8 mouse cellular contexts compared by ENCODE assay signal in the genomic region with DNA sequence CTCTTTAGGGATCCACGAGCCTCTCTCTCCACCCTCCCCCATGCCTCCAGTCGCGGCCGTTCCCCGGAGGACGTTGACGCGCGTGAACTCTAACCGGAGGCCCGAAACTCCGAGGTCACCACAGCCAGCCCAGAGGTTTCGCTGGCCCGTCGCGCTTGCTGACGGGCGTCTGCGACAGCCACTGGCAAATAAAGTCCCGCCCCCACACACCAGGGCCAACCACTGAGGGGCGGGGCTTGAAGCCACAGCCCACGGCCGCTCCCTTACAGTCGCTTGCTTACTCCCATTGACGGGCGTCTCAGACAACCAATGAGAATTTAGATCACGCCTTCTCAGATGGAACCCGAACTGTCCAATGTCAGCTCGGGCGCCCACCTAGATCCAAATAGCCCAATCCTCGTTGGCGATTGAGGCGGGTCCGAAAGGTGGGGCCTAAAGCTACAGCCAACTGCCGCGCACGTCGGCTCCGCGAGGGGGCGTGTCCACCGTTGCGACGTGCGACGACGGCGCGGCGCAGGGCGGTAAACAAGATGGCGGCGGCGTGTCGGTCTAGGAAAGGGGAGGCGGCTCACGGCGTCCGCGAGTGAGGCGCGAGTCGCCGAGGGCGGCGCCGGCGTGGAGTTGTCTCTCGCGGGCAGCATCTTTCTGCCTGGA. TPM values are rescaled to one million over a fixed set of nuclear protein-coding genes. Genes with fewer than 3 reads are reported as not detected.
DNase-seq lines count a peak whose midpoint lies in the region; ATAC-seq and TF ChIP-seq lines count a peak whose summit lies in the region.

A gene (plus strand): TSS at position 514 of the 654 bp plus-strand sequence.

- WGBS in forebrain, embryonic 12.5 days = under 1% methylated on average over 69 of the region's 70 CpGs
- WGBS in heart, postnatal 0 days = under 1% methylated on average over 67 of the region's 70 CpGs
- WGBS in liver, embryonic 16.5 days (ENCODE audit: insufficient replicate concordance) = under 1% methylated on average over 70 of the region's 70 CpGs
- WGBS in neural tube, embryonic 13.5 days = under 1% methylated on average over 70 of the region's 70 CpGs

- ATAC-seq in forebrain, embryonic 12.5 days (ENCODE audit: low FRiP score) = peak; percentile 98
- peak; percentile 96 for ATAC-seq in heart, postnatal 0 days (ENCODE audit: insufficient read depth, low read depth)
- ATAC-seq in liver, embryonic 16.5 days (ENCODE audit: low read depth) = peak; percentile 94
- ATAC-seq in neural tube, embryonic 13.5 days (ENCODE audit: low read depth) = peak; percentile 99

- peaks cover 39% of the 10 kb centered on the region for H3K36me3 ChIP-seq in E14TG2a.4 (ENCODE audit: insufficient read depth, low read length)
- peaks cover 18% of the 10 kb centered on the region for H3K36me3 ChIP-seq in forebrain, embryonic 12.5 days (replicated peaks)
- no peaks in the 10 kb centered on the region; the same call in 1 of the 2 replicates for H3K36me3 ChIP-seq in heart, postnatal 0 days (replicated peaks; ENCODE audit: control insufficient read depth, insufficient read depth, low read length)
- peaks cover 18% of the 10 kb centered on the region for H3K36me3 ChIP-seq in liver, embryonic 16.5 days (ENCODE audit: control insufficient read depth, insufficient read depth)
- peaks cover 6% of the 10 kb centered on the region for H3K36me3 ChIP-seq in neural tube, embryonic 13.5 days
- H3K36me3 ChIP-seq in testis, adult 2 months (ENCODE audit: control insufficient read depth, insufficient read depth, low read length) = no peaks in the 10 kb centered on the region; the same call in 1 of the 2 replicates

- H3K4me3 ChIP-seq in E14TG2a.4 (replicated peaks; ENCODE audit: low read length) = peak within 1 kb of the TSS; percentile 100
- H3K4me3 ChIP-seq in forebrain, embryonic 12.5 days (replicated peaks) = peak within 1 kb of the TSS; percentile 94
- peak within 1 kb of the TSS; percentile 97 for H3K4me3 ChIP-seq in heart, postnatal 0 days (ENCODE audit: low read depth, low read length)
- H3K4me3 ChIP-seq in liver, embryonic 16.5 days (ENCODE audit: low read depth, low read length) = peak within 1 kb of the TSS; percentile 98
- H3K4me3 ChIP-seq in neural tube, embryonic 13.5 days = peak within 1 kb of the TSS; percentile 69
- H3K4me3 ChIP-seq in testis, adult 2 months (ENCODE audit: control insufficient read depth, low read depth, low read length) = peak within 1 kb of the TSS; percentile 79

- H3K27ac ChIP-seq in forebrain, embryonic 12.5 days = peak within 1 kb of the TSS; percentile 82
- H3K27ac ChIP-seq in heart, postnatal 0 days (ENCODE audit: low read depth) = peak within 1 kb of the TSS; percentile 95
- peak within 1 kb of the TSS; percentile 96 for H3K27ac ChIP-seq in liver, embryonic 16.5 days (ENCODE audit: low read length)
- peak within 1 kb of the TSS; percentile 83 for H3K27ac ChIP-seq in neural tube, embryonic 13.5 days (replicated peaks)
- peak within 1 kb of the TSS; percentile 98 for H3K27ac ChIP-seq in testis, adult 2 months (ENCODE audit: control insufficient read depth, insufficient read depth, low read depth, low read length)

- peak; percentile 100 for DNase-seq in c-Kit-positive CD71-positive TER-119-positive erythroid progenitor cells, embryonic 14.5 days (ENCODE audit: low spot score)
- DNase-seq in heart, postnatal 0 days (ENCODE audit: low spot score) = peak; percentile 100
- DNase-seq in kidney, postnatal 4 days = peak; percentile 100

- TF ChIP-seq EP300 in heart, postnatal 0 days (IDR thresholded peaks at IDR 0.05; ENCODE audit: low read depth) = peak; percentile 72; the same call in 1 of the 2 replicates

- H3K4me1 ChIP-seq in E14TG2a.4 (replicated peaks; ENCODE audit: low read depth, low read length) = peaks cover 58% of the 10 kb centered on the region
- peaks cover 43% of the 10 kb centered on the region for H3K4me1 ChIP-seq in forebrain, embryonic 12.5 days
- H3K4me1 ChIP-seq in heart, postnatal 0 days (ENCODE audit: control insufficient read depth, insufficient read depth) = peaks cover 31% of the 10 kb centered on the region
- peaks cover 51% of the 10 kb centered on the region for H3K4me1 ChIP-seq in liver, embryonic 16.5 days (ENCODE audit: control insufficient read depth, low read depth, low read length)
- peaks cover 49% of the 10 kb centered on the region for H3K4me1 ChIP-seq in neural tube, embryonic 13.5 days (replicated peaks)
- peaks cover 24% of the 10 kb centered on the region for H3K4me1 ChIP-seq in testis, adult 2 months (ENCODE audit: control insufficient read depth, insufficient read depth, low read length)

- H3K9me3 ChIP-seq in E14TG2a.4 (ENCODE audit: low read length) = no peaks in the 10 kb centered on the region
- no peaks in the 10 kb centered on the region for H3K9me3 ChIP-seq in forebrain, embryonic 12.5 days
- no peaks in the 10 kb centered on the region for H3K9me3 ChIP-seq in heart, postnatal 0 days (replicated peaks; ENCODE audit: control insufficient read depth, low read length)
- H3K9me3 ChIP-seq in liver, embryonic 16.5 days (replicated peaks; ENCODE audit: control insufficient read depth, low read length) = no peaks in the 10 kb centered on the region
- no peaks in the 10 kb centered on the region for H3K9me3 ChIP-seq in neural tube, embryonic 13.5 days

- no peak for TF ChIP-seq CTCF in E14TG2a.4 (conservative IDR thresholded peaks at IDR 0.05; ENCODE audit: low read length)
- TF ChIP-seq CTCF in heart, postnatal 0 days (IDR thresholded peaks at IDR 0.05; ENCODE audit: low read depth) = peak; percentile 23; the same call in 1 of the 2 replicates
- 0 out of 2 replicates have a peak, but pooled peaks have one; percentile 8 for TF ChIP-seq CTCF in testis, adult 2 months (IDR thresholded peaks at IDR 0.05; ENCODE audit: control insufficient read depth, insufficient read depth, insufficient replicate concordance, low read depth, low read length)

- H3K4me2 ChIP-seq in forebrain, embryonic 12.5 days = peak within 1 kb of the TSS; percentile 98
- H3K4me2 ChIP-seq in heart, postnatal 0 days (ENCODE audit: low read depth, low read length) = peak within 1 kb of the TSS; percentile 93
- H3K4me2 ChIP-seq in liver, embryonic 16.5 days (ENCODE audit: low read depth, low read length) = peak within 1 kb of the TSS; percentile 87
- H3K4me2 ChIP-seq in neural tube, embryonic 13.5 days = peak within 1 kb of the TSS; percentile 91

- TF ChIP-seq POLR2A in testis, adult 2 months (IDR thresholded peaks at IDR 0.05; ENCODE audit: control insufficient read depth, low read depth, low read length) = peak; percentile 91

- H3K9ac ChIP-seq in forebrain, embryonic 12.5 days = peak within 1 kb of the TSS; percentile 85
- peak within 1 kb of the TSS; percentile 92 for H3K9ac ChIP-seq in heart, postnatal 0 days (replicated peaks; ENCODE audit: low read depth, low read length)
- peak within 1 kb of the TSS; percentile 98 for H3K9ac ChIP-seq in liver, embryonic 16.5 days (ENCODE audit: low read depth, low read length)
- H3K9ac ChIP-seq in neural tube, embryonic 13.5 days = peak within 1 kb of the TSS; percentile 91

- no peaks in the 10 kb centered on the region for H3K27me3 ChIP-seq in E14TG2a.4 (ENCODE audit: insufficient read depth, low read length)
- H3K27me3 ChIP-seq in forebrain, embryonic 12.5 days = no peaks in the 10 kb centered on the region
- H3K27me3 ChIP-seq in heart, postnatal 0 days (ENCODE audit: control insufficient read depth, insufficient read depth, low read length) = no peaks in the 10 kb centered on the region
- no peaks in the 10 kb centered on the region for H3K27me3 ChIP-seq in liver, embryonic 16.5 days (ENCODE audit: control insufficient read depth, insufficient read depth, low read depth, low read length)
- H3K27me3 ChIP-seq in neural tube, embryonic 13.5 days = no peaks in the 10 kb centered on the region
- no peaks in the 10 kb centered on the region for H3K27me3 ChIP-seq in testis, adult 2 months (ENCODE audit: control insufficient read depth, insufficient read depth, low read length)

RNA-seq across cellular contexts. Expression of the gene that starts here (rescaled TPM):
- polyA plus RNA-seq in forebrain, embryonic 12.5 days (2016; fragmentation: Nextera tagmentation; extraction: Ambion mirVana) = 20.8 and 23.2 TPM in 2 replicates
- 40.3 and 57.4 TPM in 2 replicates for total RNA-seq in heart, postnatal 0 days (2014; rRNA removed; ENCODE audit: low replicate concordance)
- polyA plus RNA-seq in heart, postnatal 0 days (2015; fragmentation: Nextera tagmentation; extraction: Ambion mirVana) = 10.6 and 10.8 TPM in 2 replicates
- polyA plus RNA-seq in liver, embryonic 16.5 days (2015; fragmentation: Nextera tagmentation; extraction: Ambion mirVana) = 13.2 and 14.4 TPM in 2 replicates
- 13.3 and 16.8 TPM in 2 replicates for polyA plus RNA-seq in neural tube, embryonic 13.5 days (2015; fragmentation: Nextera tagmentation; extraction: Ambion mirVana)
- polyA plus RNA-seq in testis, adult 2 months (2012; rRNA removed) = 215 and 222 TPM in 2 replicates

Comparison
In these comparisons a context has a peak if more than half of its experiments do, and no peak if none do; other contexts are left out.
1. Peak in every context shown above with its lines: DNase-seq, ATAC-seq, H3K4me3 ChIP-seq and H3K27ac ChIP-seq.